Mouse (Mus musculus): ENCODE data around the gene Rps16. TPM values are rescaled to one million over a fixed set of nuclear protein-coding genes. Genes with fewer than 3 reads are reported as not detected.

The Rps16 gene
- polyA plus RNA-seq, 1 experiment from 2014 or later = 979 TPM

GRCm38 (mm10) chr7:28377190-28378065 lies 27.0 kb downstream of the Rps16 start:
- Histone ChIP-seq H3K36me3 (no peaks in the 10 kb centered on the region), H3K9ac (peak overlapping the region; percentile 82), H3K9me3 (no peaks in the 10 kb centered on the region), H3K4me3 (peak overlapping the region; percentile 68), H3K4me1 (peaks cover 67% of the 10 kb centered on the region), H3K27ac (peak overlapping the region; percentile 98), H3K4me2 (peak overlapping the region; percentile 83), H3K27me3 (no peaks in the 10 kb centered on the region)
- no peak for ATAC-seq (ENCODE audit: borderline replicate concordance, extremely low read depth, low FRiP score, low TSS enrichment)
- WGBS = 61% methylated on average over 18 of the region's 18 CpGs

- Histone ChIP-seq H3K4me2 (peak overlapping the region; percentile 83), H3K9ac (peak overlapping the region; percentile 82), H3K27me3 (no peaks in the 10 kb centered on the region), H3K4me1 (peaks cover 74% of the 10 kb centered on the region), H3K4me3 (peak overlapping the region; percentile 68), H3K36me3 (no peaks in the 10 kb centered on the region), H3K9me3 (no peaks in the 10 kb centered on the region), H3K27ac (peak overlapping the region; percentile 98)
- no peak for ATAC-seq (ENCODE audit: borderline replicate concordance, extremely low read depth, low FRiP score, low TSS enrichment)
- WGBS = 18% methylated on average over 32 of the region's 32 CpGs
Measured at GRCm38 (mm10) chr7:28378066-28378690, 27.7 kb downstream of the Rps16 start.

- Histone ChIP-seq H3K4me1 (peaks cover 73% of the 10 kb centered on the region), H3K9ac (peak overlapping the region; percentile 82), H3K36me3 (no peaks in the 10 kb centered on the region), H3K27ac (peak overlapping the region; percentile 98), H3K4me3 (peak overlapping the region; percentile 68), H3K9me3 (no peaks in the 10 kb centered on the region), H3K27me3 (no peaks in the 10 kb centered on the region), H3K4me2 (peak overlapping the region; percentile 83)
- WGBS = 1% methylated on average over 53 of the region's 53 CpGs
- ATAC-seq (ENCODE audit: borderline replicate concordance, extremely low read depth, low FRiP score, low TSS enrichment) = peak; percentile 16
Measured at GRCm38 (mm10) chr7:28378769-28379651, 28.6 kb downstream of the Rps16 start.

GRCm38 (mm10) chr7:28380237-28381016 lies 30.0 kb downstream of the Rps16 start, which contains the start of gene Zfp36:
Zfp36 (minus strand) TSS chr7:28380253.
- Histone ChIP-seq H3K4me3 (peak within 1 kb of the TSS; percentile 68), H3K36me3 (peaks cover 2% of the 10 kb centered on the region), H3K27me3 (no peaks in the 10 kb centered on the region), H3K4me2 (peak within 1 kb of the TSS; percentile 83), H3K9ac (peak within 1 kb of the TSS; percentile 82), H3K4me1 (peaks cover 66% of the 10 kb centered on the region), H3K9me3 (no peaks in the 10 kb centered on the region), H3K27ac (peak within 1 kb of the TSS; percentile 98)
- ATAC-seq (ENCODE audit: borderline replicate concordance, extremely low read depth, low FRiP score, low TSS enrichment) = no peak
- WGBS = 45% methylated on average over 17 of the region's 17 CpGs

- Histone ChIP-seq H3K36me3 (peaks cover 7% of the 10 kb centered on the region), H3K27me3 (no peaks in the 10 kb centered on the region), H3K9ac (peak overlapping the region; percentile 40), H3K4me1 (peaks cover 62% of the 10 kb centered on the region), H3K9me3 (no peaks in the 10 kb centered on the region), H3K27ac (peak overlapping the region; percentile 98), H3K4me2 (peak overlapping the region; percentile 63), H3K4me3 (peak overlapping the region; percentile 36)
- ATAC-seq (ENCODE audit: borderline replicate concordance, extremely low read depth, low FRiP score, low TSS enrichment) = peak; percentile 49
- 5% methylated on average over 30 of the region's 30 CpGs for WGBS
Measured at GRCm38 (mm10) chr7:28381017-28381790, 30.8 kb downstream of the Rps16 start.

- Histone ChIP-seq H3K4me3 (peak overlapping the region; percentile 36), H3K27ac (peak overlapping the region; percentile 98), H3K4me2 (peak overlapping the region; percentile 63), H3K27me3 (no peaks in the 10 kb centered on the region), H3K4me1 (peaks cover 59% of the 10 kb centered on the region), H3K9ac (peak overlapping the region; percentile 40), H3K36me3 (peaks cover 7% of the 10 kb centered on the region), H3K9me3 (no peaks in the 10 kb centered on the region)
- WGBS = 0% methylated on average over 17 of the region's 20 CpGs
- ATAC-seq (ENCODE audit: borderline replicate concordance, extremely low read depth, low FRiP score, low TSS enrichment) = peak; percentile 75
Measured at GRCm38 (mm10) chr7:28381938-28382337, 31.5 kb downstream of the Rps16 start.

- peak overlapping the region; percentile 36; the same call in 1 of the 2 replicates for H3K4me3 ChIP-seq
- H3K27me3 ChIP-seq = no peaks in the 10 kb centered on the region
- peaks cover 8% of the 10 kb centered on the region for H3K36me3 ChIP-seq
- H3K9me3 ChIP-seq = no peaks in the 10 kb centered on the region
- WGBS = 30% methylated on average over 10 of the region's 12 CpGs
- peak overlapping the region; percentile 63 for H3K4me2 ChIP-seq
- peak overlapping the region; percentile 98 for H3K27ac ChIP-seq
- no peak overlapping the region for H3K9ac ChIP-seq
- ATAC-seq (ENCODE audit: borderline replicate concordance, extremely low read depth, low FRiP score, low TSS enrichment) = no peak; the same call in 1 of the 2 replicates
- peaks cover 54% of the 10 kb centered on the region for H3K4me1 ChIP-seq
Measured at GRCm38 (mm10) chr7:28382347-28382951, 32.0 kb downstream of the Rps16 start.

- Histone ChIP-seq H3K27me3 (no peaks in the 10 kb centered on the region), H3K9me3 (no peaks in the 10 kb centered on the region), H3K4me1 (peaks cover 49% of the 10 kb centered on the region), H3K27ac (peak overlapping the region; percentile 98), H3K4me3 (no peak overlapping the region), H3K36me3 (peaks cover 13% of the 10 kb centered on the region), H3K9ac (no peak overlapping the region), H3K4me2 (peak overlapping the region; percentile 63; the same call in 1 of the 2 replicates)
- no peak for ATAC-seq (ENCODE audit: borderline replicate concordance, extremely low read depth, low FRiP score, low TSS enrichment)
- 49% methylated on average over 11 of the region's 11 CpGs for WGBS
Measured at GRCm38 (mm10) chr7:28382981-28383396, 32.5 kb downstream of the Rps16 start.

GRCm38 (mm10) chr7:28383606-28384005 lies 33.2 kb downstream of the Rps16 start:
- ATAC-seq (ENCODE audit: borderline replicate concordance, extremely low read depth, low FRiP score, low TSS enrichment) = no peak
- H3K4me2 ChIP-seq = no peak overlapping the region
- H3K9ac ChIP-seq = no peak overlapping the region
- H3K36me3 ChIP-seq = peaks cover 19% of the 10 kb centered on the region
- no peaks in the 10 kb centered on the region for H3K9me3 ChIP-seq
- H3K4me1 ChIP-seq = peaks cover 47% of the 10 kb centered on the region
- H3K4me3 ChIP-seq = no peak overlapping the region
- H3K27ac ChIP-seq = peak overlapping the region; percentile 98
- no peaks in the 10 kb centered on the region for H3K27me3 ChIP-seq
- WGBS = 70% methylated on average over 4 of the region's 4 CpGs

- H3K4me2 ChIP-seq = no peak overlapping the region
- no peak overlapping the region for H3K27ac ChIP-seq
- no peak for ATAC-seq (ENCODE audit: borderline replicate concordance, extremely low read depth, low FRiP score, low TSS enrichment)
- no peaks in the 10 kb centered on the region for H3K27me3 ChIP-seq
- H3K9me3 ChIP-seq = no peaks in the 10 kb centered on the region
- no peak overlapping the region for H3K9ac ChIP-seq
- no peak overlapping the region for H3K4me3 ChIP-seq
- peaks cover 46% of the 10 kb centered on the region for H3K4me1 ChIP-seq
- H3K36me3 ChIP-seq = peaks cover 25% of the 10 kb centered on the region
- 74% methylated on average over 6 of the region's 6 CpGs for WGBS
Measured at GRCm38 (mm10) chr7:28384162-28384561, 33.7 kb downstream of the Rps16 start.

Measured in lung, embryonic 15.5 days (tissue).